Mouse (Mus musculus) Muller cell, postnatal 12 days (primary cell): ENCODE measurements around the gene Lsm14b.

Source experiments
- DNase-seq: peaks from one replicate; pipeline ENCODE4 v3.0.0-alpha.2; 2015; ENCODE audit errors: inconsistent ontology term

Gene Lsm14b

DNA sequence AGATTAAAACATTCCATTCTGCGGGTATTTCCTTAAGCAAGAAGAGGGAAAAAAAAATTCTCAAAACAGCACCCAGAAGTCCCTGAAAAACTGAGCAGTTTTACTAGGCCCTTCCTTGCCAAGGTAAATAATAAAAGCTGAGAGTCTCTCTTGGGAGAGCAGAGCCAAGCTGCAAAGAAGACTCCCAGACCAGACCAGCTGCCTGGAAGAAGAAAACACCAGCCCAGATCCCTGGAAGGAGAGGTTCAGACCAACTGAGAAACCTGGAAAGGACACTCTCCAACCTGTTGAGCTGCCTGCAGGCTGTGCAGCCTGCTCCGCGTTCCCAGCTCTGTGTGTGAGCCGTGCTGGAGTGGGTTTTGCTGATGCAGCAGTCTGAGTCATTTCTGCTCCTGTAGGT, 7.2 kb upstream of the Lsm14b start:
- DNase-seq, result no peak

- DNase-seq, result no peak
Measured at GRCm38 (mm10) chr2:180018573-180018972, 6.2 kb upstream of the Lsm14b start.

GRCm38 (mm10) chr2:180020091-180020661, 4.6 kb upstream of the Lsm14b start:
- no peak for DNase-seq

DNA sequence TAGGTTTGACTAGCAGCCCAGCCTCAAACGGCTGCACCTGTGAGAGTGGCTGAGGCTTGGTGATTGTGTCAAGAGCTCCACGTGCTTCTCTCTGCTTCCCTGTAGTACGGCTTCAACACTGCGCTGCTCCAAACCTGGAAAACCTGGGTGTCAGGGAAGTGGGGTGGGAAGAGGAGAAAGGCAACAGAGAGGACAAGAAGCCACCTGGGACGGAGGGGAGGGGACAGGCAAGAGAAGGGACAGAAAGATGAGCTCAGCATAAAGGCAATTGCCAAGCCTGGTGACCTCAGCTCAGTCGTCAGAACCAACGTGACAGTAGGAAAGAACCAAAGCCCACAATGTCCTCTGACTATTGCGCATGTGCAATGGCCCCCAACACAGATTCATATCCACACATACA, 3.9 kb upstream of the Lsm14b start:
- no peak for DNase-seq

GRCm38 (mm10) chr2:180022751-180023150, 2.0 kb upstream of the Lsm14b start:
- no peak for DNase-seq

DNA sequence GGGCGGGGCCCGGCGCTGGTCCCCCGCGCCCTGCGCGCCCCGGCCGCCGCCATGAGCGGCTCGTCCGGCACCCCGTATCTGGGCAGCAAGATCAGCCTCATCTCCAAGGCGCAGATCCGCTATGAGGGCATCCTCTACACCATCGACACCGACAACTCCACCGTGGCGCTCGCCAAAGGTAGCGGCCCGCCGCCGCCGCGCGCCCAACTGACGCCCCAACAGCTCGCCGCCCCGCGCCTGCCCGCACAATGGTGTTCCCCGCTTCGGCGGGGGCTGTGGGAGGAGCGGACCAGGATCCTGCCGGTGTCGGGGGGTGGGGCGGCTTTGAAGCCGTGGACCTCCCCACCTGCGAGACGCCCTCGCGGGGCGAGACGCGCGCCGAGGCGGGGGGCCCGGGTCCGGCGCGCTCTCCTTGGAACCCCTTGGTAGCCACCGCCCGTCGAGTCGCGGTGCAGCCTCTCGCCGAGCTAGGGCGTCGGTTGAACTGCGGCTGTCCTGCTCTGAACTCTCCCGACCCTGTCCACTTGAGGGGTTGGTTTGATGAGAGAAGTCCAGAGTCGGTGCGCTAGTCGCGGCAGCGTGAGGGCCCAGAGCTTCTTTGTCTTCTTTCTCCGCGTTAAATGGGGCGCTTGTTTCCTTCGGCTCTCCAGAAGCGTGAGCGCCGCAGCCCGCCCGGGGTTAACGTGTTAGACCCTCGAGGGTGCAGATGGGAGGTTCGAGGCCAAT, 511 bp downstream of the Lsm14b start:
- peak; percentile 62 for DNase-seq

DNA sequence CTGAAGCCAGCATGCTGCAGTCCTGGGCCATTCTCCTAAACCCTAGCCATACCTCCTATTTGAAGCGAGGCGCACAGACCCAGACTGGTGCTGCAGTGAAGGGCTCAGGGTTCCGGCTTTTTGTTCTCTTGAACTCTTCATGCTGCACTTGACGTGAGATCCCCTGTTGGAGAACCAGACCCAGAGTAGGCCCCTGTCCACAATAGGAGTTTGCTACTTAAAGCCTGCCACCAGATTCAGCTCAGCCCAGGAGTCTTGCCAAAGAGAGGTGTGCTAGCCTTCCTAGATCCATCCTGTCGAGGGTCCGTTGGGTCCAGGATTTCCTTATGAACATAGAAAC, 1.0 kb downstream of the Lsm14b start:
- no peak for DNase-seq

GRCm38 (mm10) chr2:180027768-180028167, 3.0 kb downstream of the Lsm14b start:
- DNase-seq, result no peak

GRCm38 (mm10) chr2:180031270-180031669, 6.5 kb downstream of the Lsm14b start:
- no peak for DNase-seq

- DNase-seq, result peak; percentile 80
Measured at GRCm38 (mm10) chr2:180032925-180033324, 8.1 kb downstream of the Lsm14b start.

DNA sequence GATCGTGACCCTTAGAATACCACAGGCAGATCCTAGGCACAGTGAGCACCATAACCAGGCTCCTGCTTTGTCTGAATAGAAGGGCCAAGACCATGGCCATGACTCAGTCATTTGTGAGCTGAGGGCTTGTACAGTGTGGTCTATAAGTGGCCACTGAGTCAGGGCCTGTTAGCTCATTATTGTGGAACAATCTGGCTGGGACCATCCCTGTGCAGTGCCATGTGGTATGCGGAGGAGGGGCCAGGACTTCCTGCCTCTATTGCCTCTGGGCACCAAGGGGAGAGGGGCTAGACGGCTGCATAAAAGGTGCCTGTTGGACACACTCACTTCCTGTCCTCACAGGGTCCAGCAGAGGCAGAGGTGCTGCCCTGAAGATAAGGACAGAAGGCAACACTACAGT, 9.2 kb downstream of the Lsm14b start:
- peak; percentile 71 for DNase-seq

- no peak for DNase-seq
Measured at GRCm38 (mm10) chr2:180034753-180035152, 10.0 kb downstream of the Lsm14b start.

GRCm38 (mm10) chr2:180040406-180040805, 15.6 kb downstream of the Lsm14b start:
- no peak for DNase-seq

- no peak for DNase-seq
Measured at GRCm38 (mm10) chr2:180041577-180042255, 16.9 kb downstream of the Lsm14b start.

DNA sequence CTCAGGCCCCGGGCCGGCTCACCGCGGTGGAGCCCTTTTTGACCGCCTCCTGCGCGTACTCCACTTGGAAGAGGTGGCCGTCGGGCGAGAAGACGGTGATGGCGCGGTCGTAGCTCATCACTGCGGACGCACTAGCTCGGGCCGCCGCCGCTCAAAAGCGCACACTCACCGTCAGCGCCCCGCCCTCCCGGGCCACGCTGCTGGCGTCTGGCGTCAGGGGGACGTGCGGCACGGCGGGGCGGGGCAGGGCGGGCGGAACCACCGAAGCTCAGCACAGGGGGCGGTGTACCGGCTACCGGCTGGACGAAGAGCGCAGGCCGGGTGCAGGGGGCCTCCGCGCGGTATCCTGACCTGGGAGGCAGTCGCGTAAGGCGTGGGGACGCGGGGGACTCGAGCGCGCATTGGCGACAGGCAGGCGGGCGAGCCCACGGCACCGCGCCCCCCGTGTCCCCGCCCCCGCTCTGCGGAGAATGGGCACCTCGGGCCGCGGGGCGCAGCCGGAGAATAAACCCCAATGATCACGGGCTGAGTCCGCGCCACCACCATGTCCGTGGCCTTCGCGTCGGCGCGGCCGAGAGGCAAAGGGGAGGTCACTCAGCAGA, 17.6 kb downstream of the Lsm14b start, which contains the start of the genes Psma7 and Ss18l1:
Gene Psma7 (minus strand): TSS at position 178 of the 602 bp plus-strand sequence.
Gene Ss18l1 (plus strand): TSS at position 254 of the 602 bp plus-strand sequence.
- DNase-seq, result peak; percentile 95

DNA sequence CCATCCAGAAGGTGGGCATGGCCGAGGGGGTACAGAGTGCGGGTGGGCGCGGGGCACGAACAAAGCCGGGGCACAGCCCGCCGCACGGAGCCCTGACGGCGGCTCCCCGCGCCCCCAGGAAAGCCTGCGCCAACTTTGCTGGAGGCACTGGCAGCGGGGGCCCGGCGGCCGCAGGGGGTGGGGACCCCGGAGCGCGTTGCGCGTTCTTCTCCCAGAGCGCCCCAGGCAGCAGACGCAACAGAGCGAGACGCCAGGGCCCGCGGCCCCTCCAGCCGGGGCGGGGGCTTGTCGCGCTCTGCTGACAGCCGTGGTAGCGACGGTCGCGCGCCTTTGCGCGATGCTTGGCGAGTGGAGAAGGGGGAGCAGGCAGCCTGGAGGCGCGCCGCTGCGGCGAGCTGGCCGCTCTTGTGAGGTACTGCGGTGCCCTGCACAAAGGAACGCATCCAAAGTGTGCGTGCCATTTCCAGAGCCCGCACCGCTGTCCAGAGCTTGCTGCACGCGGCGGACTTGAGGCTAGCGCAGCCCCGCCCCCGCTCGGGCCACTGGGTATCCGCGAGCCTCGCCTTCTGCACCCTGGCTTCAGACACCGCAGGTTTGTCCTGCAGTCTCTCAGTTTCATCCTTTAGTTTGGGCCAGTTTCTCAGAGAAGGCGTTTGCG, 18.2 kb downstream of the Lsm14b start:
- DNase-seq, result peak; percentile 70

DNA sequence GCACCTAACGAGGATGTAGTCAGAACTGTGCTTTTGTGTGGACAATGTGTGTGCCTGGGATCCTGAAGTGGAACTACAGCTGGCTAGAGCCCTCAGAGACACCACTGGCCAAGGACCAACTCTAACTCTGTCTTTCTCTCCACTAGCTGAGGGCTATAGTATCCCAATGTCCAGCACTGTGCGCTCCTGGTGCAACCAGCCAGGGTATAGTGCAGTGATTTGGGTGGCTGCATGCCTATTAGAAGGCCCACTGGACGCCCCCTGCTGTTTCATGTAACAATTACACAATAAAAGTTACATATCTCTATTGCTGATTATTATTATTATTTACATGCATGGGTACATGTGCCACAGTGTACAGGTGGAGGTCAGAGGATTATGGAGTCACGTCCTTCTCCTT, 20.5 kb downstream of the Lsm14b start:
- DNase-seq, result peak; percentile 41

GRCm38 (mm10) chr2:180047580-180047979, 22.8 kb downstream of the Lsm14b start:
- no peak for DNase-seq

DNA sequence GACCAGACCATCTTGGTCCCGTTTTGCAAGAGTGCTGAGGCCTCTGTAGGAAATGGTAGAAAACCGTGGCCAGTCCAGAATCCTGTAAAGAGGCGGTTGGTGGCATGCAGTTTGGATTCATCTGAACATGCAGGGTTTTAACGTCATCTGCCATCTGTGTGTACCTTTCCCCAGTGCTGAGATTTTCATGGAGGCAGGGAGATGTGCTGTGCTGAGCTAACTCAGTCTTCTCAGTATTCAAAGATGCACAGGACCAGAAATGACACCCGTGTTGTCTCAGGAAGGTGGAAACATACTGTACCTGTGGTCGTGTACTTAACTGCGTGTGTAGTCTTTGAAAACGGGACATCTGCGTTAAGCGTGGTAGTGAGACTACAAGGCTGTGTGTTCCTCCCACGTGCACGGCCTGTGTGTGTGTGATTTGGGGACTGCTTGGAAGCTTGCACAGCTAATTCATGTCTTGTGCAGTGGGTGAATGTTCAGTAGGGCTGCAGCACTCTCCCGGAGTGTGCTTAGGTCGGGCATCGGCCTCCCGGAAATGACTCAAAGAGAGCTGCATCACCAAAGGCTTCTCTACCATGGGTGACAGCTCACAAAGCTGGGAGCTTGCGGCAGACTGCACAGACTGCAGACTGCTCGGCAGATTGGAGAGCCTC, 23.3 kb downstream of the Lsm14b start:
- DNase-seq, result no peak

DNA sequence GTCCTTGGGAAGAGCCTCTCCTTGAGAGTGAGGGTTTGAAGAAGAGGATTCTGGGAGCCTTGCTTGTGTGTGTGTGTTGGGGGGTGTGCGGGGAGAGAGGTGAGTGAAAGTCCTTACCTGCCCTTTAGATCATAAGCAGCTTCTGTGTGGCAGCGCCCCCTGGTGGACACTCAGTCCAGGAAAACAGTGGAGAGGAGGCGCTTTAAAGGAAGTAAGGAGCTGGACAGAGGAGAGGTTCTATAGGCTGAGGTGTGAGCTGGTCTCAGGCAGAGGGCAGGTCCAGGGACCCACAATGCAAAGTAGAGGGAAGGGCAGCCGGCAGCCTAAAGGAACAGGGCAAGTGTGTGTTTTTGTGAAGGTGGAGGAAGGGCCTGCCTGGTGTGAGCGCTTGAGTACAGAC, 26.2 kb downstream of the Lsm14b start:
- DNase-seq, result peak; percentile 69

GRCm38 (mm10) chr2:180051986-180052733, 27.4 kb downstream of the Lsm14b start:
- no peak for DNase-seq
